Mouse (Mus musculus) adipose tissue, adult 10 weeks (tissue): ENCODE measurements around the gene Hspb3. TPM values are rescaled to one million over a fixed set of nuclear protein-coding genes. Genes with fewer than 3 reads are reported as not detected.

Experiments used
- polyA plus RNA-seq: library from polyadenylated mRNA; stranded (reverse); fragments of 350-450 nt; fragmentation: Illumina TruSeq; extraction: RNeasy Lipid Tissue Mini Kit (QIAGEN cat#74804); gene quantifications from one replicate; pipeline ENCODE4 v1.2.3, GENCODE M21; 2014; ENCODE audit warnings: low read depth, low replicate concordance

Hspb3 gene
- 0.45 TPM for polyA plus RNA-seq

GRCm38 (mm10) chr13:113663151-113663779 is at the start of gene Hspb3:
Hspb3 (minus strand) TSS chr13:113663676.

GRCm38 (mm10) chr13:113617891-113618823 is 45.3 kb downstream of the Hspb3 start, which contains the start of gene Snx18:
Snx18 (minus strand) TSS chr13:113618564.

Other genes starting within 250 kb of the Hspb3 start
- 16.2 TPM for gene Snx18, start 45.1 kb downstream of the Hspb3 start, polyA plus RNA-seq
- 13.7 TPM for gene Arl15, start 130.8 kb upstream of the Hspb3 start, polyA plus RNA-seq